Mouse (Mus musculus) retina, postnatal 1 day (tissue): Measurements from ENCODE around the gene Tlk1.
A peak's percentile ranks its signal among the peaks of the same experiment; 100 is the strongest.

Experiments
- DNase-seq: peaks from one replicate; pipeline ENCODE4 v3.0.0-alpha.2; 2012

Gene Tlk1

DNA sequence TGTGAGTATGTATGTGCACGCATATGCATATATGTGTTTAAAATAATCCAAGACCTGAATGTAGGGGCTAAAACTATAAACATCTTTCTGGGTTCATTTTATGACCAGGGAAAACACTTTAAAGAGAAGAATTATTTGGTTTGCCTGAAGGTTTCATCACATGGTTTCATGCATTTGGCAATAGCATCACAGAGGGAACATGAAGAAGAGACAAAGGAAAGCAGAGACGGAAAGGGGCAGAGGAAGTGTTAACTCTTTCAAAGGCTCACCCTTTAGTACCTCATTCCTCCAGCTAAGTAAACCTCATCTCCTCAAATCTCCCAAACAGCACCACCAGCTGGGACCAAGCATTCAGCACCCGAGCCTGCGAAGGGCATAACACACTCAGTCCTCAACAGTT lies 41.1 kb downstream of the Tlk1 start:
- DNase-seq: no peak

DNA sequence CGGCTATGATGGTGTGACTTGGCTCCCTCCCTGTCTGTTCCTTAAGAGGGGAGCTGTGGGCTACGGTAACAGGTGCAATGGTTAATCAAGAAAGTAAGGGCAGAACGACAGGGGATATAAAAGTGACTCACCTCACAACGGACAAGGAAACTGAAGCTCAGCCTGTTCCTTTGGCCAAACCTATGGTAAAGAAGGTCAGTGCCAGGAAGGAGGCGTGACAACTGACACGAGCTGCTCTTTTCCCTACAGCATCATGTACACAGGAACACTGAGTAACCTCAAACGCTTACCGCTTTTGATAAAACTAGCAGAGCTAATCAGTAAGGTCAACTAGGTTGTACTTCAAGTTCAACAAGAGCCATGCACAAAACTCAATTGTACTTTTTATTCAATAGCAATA lies 42.0 kb downstream of the Tlk1 start:
- DNase-seq: no peak

DNA sequence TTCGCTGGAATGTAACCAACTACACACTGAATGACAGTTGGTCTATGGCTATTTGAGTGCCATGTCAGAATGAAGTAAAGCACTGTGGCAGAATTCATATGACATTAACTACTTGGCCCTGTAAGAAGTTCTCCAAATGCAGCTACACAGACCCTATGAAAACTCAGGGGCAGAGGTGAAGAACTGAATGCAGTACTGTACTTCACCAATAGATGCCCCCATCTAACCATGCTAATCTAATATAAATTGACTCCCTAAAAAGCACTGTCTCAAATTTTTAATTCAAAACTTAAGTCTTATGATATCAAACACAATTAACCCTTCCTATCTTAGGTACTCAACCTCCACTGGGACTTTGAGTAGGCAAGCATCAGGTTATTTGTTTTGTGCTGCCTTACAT lies 45.9 kb downstream of the Tlk1 start:
- peak; percentile 55 for DNase-seq

DNA sequence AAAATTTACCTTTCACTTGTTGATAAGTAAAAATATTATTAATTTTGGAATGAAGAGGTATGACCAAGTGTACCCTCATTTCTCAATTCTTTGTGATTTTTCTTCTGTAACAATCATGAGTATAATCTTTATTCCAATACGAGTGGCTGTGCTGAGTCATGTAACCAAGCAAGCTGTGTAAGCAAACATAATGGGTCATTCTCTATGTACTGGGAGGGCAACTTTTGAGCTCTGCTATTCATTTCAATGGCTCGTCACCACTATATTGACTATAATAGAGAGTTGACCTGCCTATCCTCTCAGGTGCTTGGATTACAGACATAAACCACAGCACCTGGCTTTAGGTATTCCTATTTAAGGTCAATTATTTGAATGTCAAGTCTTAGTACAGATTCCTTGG lies 48.8 kb downstream of the Tlk1 start:
- DNase-seq: no peak

DNA sequence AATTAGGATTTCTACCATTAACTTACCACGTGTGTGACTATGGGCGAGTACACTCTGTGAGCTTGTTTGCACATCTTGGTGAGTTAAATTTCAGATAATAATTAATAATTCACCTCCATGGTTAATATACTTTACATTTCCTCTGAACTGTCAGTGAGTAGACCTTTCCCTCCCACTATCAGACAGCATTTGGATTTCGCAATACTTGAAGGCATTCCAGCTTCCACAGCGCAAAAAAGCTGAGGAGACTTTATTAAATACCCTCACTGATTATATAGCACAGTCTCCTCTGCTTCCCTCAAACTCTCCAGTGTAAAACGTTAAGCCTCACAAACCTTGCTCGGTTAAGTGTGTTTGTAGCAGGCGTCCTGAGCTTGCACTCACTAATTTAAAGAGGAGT lies 60.8 kb downstream of the Tlk1 start:
- DNase-seq: no peak

DNA sequence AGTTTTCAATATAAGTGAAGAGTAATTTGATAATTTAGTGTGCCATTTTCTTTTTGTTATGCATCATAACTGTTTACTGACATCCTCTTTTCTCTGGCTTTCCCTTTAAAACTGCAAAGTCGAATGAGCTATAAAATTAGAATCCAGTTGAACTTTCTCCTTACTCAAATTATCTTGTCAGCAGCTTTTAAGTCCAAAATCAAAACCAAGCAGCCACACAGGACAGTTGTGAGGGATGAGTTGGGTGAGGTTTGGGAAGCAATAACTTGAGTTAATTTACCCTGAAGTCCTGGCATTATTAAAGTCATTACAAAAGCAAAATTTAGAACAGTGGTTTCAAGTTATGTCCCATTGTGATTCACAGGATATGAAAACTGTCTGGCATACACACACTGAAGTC lies 62.8 kb downstream of the Tlk1 start:
- DNase-seq: no peak

DNA sequence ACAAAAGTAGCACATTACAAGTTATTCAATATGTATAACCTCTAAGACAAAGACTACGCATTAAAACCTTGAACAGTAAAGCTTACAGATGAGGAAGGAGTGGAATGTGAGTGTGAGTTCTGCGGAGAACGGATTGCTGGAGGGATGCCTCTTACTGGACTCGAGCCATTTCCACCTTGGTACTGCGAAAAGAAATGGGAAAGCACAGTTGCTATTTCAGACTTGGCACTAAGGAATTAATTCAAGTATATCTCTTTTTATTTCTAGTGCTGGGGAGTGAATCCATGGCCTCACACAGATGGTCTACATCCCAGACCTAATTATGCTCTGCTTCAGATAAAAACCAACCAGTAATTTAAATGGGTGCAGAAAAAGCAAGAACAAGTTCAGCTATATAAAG lies 73.4 kb downstream of the Tlk1 start:
- DNase-seq: no peak

DNA sequence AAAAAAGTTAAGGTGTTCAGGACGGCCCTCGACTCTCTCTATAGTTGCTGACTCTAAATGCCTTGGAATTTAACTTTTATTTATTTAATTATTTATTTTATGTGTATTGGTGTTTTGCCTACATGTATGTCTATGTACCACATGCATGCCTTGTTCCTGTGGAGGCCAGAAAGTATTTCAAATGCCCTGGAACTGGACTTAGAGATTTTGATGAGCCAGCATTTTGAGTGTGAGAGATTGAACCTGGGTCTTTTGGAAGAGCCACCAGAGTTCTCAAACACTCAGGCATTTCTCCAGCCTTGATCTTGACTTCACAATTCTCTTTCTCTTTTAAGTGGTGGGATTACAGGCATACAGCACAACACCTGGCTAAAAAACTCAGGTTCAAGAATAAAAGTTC lies 73.9 kb downstream of the Tlk1 start:
- no peak for DNase-seq

DNA sequence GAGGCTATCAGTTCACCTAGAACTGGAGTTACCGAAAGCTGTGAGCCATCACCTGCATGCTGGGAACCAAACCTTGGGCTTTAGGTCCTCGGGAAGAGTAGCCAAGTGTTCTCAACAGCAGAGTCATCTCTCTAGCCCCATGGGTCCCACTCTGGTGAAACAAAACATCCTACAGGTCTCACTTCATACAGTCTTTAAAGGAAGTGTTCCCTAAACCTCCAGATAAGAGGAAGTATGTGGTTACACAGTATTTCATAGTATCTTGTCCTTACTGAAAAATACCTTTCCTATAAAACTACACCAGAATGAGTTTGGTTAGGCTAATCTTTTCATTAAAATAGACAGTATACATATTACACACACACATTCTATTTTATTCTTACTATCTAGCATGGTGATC lies 82.9 kb downstream of the Tlk1 start:
- DNase-seq: no peak

DNA sequence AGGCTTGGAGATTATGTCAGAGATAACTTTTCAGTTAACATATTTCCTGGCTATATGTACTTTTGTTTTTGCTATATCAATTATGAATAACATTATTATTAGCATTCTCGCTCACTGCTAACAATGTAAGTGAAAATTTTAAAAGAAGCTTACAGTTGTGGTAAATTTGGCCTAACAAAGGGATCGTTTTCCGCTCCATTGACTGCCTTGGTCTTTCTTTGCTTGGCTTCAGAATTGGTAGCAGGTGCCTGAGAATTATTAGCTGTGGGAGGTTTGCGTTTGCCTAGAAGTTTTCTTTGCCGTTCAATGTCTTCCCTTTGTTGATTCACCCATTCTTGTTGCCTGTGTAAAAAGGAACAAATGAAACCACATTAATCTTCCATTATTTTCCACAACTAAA lies 83.6 kb downstream of the Tlk1 start:
- peak; percentile 61 for DNase-seq

DNA sequence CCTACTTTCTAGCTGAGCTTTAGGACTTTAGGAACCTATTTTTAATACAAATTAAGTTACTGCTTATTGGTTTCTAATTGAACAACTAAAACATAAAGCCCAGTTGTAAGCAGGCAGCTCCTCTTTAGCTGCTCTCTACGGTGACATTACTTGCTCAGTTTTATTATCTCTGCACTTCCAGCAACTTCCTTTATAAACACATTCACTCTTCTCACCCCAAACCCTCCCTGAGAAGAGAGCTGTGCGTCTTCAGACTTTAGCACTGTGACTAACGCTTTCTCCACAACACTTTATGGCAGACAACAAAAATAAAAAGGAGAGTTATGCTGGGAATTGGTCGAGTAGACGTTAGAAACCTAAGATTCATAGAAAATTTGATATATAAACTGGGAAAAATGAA lies 89.5 kb downstream of the Tlk1 start:
- DNase-seq: no peak

DNA sequence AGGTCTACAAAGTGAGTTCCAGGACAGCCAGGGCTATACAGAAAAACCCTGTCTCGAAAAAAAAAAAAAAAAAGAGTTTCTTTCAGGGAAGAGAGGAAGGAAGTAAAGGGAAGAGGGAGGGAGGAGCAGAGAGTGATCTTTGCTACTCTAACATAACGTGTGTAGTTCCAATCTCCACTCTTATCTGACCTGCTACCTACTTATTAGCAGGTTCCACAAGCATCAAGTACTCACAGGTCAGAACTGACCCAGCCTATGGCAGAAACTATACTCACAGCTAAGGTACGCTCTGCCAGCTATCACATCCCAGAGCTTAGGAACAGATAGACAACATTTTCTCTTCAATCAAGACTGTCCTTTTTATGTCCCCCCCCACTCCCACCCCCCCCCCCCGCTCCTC lies 90.0 kb downstream of the Tlk1 start:
- no peak for DNase-seq

DNA sequence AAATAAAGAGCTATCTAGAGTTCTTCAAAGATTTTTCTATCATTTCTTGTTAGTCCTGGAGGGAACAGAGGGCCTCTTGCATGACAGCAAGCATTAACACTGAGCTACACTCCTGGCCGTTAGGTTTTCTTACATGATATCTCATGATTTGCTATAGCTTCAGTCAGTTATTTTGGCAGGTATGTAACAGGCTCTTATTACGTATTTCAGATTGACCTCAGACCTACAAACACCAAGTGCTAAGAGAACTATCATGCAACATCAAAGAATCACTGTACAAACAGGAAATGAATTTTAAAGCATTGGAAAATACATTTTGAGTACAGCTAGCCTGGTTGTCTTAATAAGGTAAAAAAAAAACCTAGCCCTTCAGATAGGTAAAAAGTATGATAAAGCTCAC lies 98.4 kb downstream of the Tlk1 start:
- DNase-seq: no peak

DNA sequence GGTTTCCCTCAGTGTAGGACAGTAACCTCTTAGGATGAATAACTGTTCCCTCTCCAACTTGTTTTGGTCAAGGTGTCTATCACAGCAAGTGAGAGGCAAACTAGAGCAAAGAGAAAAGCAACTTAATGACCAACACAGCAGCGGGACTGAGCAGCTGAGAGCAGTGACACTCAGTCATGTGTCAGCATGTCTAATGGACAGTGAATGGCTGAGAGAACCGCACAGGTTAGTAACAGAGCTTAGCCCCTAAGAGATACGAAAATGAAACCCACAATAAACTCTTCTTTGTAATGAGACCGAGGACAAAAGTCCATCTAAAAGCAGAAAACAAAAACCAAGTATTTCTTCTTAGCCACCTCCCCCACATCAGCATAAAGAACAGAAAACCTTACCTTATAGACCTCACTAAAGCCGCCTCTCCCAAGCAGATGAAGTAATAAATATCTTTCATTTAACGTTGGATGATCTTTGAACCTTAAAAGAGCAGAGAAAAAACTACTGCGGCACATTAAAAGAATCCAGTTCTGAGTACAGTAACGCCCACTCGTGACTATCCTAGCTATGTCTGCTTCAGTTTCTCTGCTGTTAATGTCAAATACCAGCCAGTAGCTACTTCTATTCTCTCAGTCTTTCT lies 101.8 kb downstream of the Tlk1 start:
- DNase-seq: no peak

DNA sequence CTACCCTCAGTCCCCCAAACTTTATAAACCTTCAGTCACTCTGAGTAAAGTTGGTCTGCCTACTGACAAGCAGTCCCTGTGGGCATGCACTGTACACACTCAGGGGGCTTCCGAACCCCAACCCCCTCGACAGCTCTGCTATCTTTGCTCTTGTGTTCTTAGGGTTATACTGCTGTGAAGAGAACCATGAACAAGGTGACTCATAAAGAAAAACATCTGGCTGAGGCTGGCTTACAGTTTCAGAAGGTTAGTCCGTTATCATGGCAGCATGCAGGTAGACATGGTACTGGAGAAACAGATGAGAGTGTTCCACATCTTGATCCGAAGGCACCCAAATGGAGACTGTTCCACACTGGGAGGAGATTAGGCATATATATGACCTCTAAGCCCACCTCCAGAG lies 114.7 kb downstream of the Tlk1 start:
- no peak for DNase-seq

DNA sequence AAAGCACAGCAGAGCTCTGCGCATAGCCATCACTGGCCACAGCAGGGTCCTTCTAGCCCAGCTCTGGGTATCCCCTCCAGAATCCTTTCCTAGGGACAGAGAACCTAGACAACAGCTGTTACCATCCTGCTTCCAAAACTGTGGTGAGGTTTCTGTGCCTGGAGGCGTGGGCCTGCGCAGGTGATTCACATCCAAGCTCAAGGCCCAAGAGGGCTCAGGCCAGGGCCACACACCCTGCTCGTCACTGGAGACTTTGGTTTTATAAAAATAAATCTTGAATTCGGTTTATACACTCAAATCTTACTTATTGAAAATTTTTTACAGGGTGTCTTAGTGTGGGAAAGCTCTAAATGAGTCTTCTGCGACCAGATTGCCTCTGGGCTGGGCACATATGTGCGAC lies 115.3 kb downstream of the Tlk1 start:
- DNase-seq: no peak

DNA sequence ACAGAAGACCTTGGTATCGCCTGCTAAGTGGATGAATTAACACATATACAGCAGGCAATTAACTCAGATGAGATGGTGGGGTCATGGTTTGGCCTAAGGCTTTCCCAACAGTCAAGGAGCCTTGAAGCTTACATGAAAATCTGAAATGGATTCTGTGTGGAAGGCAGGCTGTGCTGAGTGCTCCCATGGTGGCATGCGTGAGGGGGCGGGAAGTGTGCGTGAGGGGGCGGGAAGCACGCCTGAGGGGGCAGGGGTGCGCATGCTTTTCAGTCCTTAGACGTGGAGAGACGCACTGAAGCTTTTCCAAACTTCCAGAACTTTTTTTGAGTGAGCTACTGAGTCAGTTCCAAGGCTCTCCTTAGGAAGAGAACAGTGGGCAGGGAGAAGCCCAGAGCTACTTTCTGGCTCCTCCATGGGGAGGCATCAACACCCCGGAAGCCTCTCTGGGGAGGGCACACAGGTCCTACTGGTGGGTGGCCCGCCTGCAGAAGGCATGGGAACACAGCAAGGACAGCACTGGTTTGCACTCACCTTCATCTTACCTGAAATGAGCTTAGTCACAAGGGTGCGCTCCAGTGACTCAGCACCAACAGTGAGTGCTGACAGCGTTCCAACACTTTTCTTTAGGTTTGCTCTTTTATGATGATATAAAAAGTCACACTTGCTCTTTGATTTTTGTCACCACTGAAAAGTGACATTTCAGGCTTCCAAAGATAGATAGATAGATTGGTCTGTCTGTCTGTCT lies 116.4 kb downstream of the Tlk1 start:
- DNase-seq: no peak

DNA sequence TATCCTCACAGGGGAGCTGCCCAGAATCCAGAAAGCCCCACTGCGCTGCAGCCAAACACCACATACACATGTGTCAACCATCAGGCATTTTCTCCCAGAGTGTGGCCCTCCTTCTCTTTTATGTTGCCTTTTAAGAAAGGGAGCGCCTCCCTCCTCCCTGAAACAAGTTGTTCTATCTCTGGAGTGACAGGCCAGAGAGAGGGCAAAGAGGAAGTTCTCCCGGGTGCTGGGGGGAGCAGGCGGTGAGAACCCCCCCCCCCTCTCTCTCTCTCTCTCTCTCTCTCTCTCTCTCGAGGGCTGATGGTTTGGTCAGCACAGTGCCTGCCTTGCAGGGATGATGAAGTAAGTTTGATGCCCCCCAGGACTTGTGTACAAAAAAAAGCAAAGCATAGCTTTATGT lies 123.1 kb downstream of the Tlk1 start:
- no peak for DNase-seq

DNA sequence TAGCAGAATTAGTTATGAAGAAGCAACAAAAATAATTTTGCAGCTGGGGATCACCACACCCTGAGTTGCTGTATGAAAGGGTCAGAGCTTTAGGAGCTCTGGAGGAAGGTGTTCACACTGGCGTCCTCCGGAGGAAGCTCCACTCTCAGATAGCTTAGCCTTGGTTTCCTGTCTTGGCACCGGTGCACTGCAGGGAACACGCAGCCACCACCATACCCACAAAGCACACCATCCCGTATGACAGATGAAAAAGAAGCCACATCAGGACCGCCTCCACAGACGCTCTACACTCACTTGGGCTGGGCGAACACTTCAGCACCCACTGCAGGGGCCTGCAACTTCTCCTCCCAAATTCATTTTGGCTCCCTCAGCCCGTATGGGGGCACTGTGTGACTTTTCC lies 124.0 kb downstream of the Tlk1 start:
- no peak for DNase-seq

DNA sequence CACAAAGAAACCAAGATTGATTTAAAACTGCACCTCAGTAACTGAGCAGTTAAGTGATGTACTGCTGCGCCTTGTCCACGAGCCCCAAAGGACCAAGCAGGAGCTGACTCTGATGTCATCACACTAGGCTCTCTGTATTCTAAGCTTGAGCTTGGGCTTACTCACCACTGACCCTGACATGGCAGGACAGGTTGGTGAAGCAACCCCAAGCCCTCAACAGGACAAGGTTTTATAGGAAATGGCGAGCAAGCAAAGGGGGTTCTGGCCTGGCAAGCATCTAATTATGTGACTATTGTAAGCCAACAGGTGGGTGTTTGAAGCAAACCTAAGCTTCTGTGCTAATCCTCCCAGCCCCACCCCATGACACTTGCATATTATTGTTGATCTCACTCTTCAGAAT lies 124.7 kb downstream of the Tlk1 start:
- no peak for DNase-seq

DNA sequence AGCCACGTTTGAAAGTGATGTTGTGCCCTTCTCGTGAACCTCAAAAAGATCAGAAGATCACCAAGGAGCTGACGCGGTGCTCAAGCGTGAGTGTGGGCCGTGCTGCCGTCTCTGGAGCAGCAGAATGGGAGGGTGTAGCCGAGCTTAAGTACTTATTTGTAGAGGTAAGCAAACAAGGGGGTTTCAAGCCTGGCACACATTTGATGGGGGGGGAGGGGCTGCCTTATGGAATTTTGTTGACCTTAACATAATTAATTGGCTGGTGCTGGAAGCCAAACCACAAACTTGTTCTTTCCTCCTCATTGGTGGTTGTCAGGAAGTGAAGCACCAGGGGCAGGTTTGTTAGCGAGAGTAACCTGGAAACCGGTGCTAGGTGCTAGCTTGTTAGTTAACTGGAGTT lies 129.8 kb downstream of the Tlk1 start:
- no peak for DNase-seq

DNA sequence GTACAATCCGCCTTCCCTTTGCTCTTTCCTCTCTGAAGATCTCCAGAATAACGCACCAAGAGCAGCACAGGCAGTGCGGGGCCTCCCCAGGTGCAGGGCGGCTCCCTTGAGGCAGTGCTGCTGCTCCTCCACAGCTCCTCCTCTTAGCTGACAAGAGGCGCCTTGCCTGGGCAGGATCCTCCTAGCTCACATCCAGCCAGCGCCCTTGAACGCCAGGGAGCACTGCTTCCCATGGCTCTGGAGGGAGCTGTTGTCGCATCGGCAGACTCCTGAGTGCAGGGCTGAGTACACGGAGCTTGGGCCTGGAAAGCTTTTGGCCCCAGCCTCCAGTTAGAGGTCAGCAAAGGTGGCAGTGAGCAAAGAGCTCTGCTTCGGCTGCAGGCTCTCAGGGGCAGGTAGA lies 135.3 kb downstream of the Tlk1 start:
- no peak for DNase-seq

DNA sequence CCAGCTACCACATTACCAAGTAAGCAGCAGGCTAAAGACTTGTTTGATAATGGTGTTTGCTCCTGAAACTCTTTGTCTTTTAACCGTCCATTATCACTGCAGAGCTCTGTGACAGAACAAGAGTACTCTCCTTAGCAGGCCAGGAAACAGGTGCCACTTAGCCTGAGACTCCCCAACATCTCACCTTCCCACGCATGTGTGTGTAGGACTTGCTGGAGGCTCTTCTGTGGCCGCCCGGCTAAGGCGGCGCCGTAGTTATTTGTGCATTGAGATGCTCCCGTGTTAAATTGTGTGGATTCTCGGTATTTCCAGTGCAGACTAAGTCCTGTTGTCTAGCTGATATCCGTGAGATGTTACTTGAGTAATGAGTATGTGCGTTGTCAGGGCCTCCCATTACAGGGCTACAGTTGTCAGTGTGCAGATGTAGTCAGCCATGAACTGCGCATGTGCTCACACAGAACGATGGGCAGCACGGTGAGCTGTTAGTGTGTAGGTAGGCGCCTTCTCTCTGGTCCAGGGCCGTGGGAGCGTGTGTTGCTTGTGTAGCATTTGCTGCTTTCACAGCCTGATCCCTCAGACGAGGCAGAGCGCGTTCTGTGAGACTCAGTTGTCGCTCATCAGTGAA lies 137.0 kb downstream of the Tlk1 start:
- DNase-seq: no peak

DNA sequence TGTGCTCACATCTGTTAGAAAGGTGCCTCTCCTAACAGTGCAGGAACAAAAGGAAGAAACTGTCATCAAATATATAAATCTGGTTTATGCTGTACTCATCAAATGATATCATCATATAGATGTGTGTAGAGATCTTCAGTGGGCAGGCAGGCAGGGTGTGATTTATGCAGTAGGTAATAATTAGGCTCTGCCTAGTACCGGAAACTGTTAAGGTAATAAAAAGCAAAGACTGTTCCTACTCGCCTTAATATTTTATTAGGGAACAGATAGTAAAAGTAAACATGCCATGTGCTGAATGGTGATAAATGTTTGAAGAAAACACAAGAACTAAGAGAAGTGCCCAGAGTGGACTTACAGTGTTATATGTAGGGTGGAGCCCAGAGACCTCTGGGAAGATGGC lies 143.2 kb downstream of the Tlk1 start:
- no peak for DNase-seq
